Mouse (Mus musculus): ENCODE data around the gene Nudt16l1.

Gene Nudt16l1

GRCm38 (mm10) chr16:4938461-4938860 lies at the start of gene Nudt16l1:
Gene Nudt16l1 (plus strand): TSS chr16:4938761.
- DNase-seq (ENCODE audit: extremely low spot score, low spot score) = no peak

- no peak for DNase-seq (ENCODE audit: extremely low spot score, low spot score)
Measured at GRCm38 (mm10) chr16:4890201-4890709, 48.3 kb upstream of the Nudt16l1 start.

DNA sequence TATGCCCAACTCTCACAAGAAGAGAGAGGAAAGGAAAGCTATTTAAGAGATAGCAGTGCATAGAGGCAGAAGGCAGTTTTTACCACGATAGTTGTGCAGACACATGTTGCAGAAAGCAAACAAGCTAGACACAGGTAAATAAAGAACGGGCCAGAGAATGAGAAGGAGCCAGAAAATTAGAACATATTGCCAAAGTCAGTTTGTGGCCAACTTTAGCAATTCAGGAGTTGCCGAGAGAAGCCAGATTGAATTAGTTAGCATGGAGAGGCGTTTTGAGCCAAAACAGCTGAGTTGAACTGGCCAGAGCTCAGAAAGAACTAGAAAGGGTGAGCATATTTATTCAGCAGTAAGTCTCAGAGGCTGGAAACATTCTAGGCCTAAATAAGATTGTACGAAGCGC lies 46.4 kb upstream of the Nudt16l1 start:
- no peak for DNase-seq (ENCODE audit: extremely low spot score, low spot score)

DNA sequence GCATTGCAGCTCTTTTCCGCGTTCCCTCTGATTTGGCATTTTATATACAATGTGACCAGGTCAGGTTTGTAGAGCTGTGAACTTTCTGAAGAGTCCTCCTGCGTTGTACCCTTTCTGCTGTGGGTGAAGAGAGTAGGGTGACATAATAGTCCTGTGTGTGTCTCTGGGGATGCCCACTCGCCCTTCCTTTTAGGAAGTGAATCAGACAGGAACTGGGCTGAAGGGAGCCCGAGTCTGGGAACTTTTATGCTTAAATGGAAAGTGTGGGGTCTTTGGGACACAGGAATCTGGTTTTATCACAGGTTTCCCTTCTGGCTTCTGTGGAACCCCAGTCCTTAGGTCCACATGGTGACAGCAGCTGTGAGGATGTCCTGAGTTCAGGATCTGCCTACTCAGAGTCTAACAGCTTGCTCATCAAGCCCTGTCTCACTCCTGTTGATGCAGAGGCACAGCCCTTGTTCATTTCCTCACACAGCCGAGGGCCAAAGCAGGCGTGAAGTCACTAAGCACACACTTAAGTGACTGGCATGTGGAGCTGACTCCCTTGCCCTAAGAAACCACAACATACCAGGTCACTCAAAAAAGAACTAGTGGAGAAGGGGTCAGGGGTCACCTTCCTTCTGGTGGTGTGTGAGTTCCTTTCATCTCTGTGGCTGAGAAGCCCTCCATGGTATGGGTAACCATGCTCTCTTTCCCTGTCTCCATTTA lies 44.2 kb upstream of the Nudt16l1 start:
- DNase-seq (ENCODE audit: extremely low spot score, low spot score) = no peak

- DNase-seq (ENCODE audit: extremely low spot score, low spot score) = no peak
Measured at GRCm38 (mm10) chr16:4896249-4897027, 42.1 kb upstream of the Nudt16l1 start.

DNA sequence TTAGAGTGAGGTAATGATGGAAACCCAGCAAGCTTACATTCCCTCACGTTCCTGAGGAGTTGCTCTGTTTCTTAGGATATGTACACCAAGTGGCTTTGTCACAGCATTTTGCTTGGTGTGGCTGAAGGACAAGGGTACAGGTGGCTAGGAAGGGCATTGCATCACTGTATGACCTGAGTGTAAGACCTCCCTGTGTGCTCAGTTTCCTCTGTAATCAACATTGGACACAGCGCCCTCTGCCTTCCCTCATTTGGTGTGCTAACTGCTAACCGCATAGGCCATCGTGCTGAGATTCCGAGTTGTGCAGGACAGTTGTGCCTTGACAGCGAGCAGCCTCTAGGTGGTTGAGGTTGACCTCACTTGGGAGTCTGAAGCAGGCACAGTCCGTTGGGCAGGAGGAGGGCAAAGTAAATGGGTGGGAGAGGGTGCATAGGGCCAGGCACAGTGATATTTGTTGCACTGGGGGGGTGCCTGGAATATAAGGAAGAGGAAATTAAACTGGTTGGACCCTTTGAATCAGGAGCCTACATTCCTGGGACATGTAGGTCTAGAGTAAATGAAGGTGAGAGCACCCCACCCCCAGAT lies 41.3 kb upstream of the Nudt16l1 start:
- DNase-seq (ENCODE audit: extremely low spot score, low spot score) = no peak

- no peak for DNase-seq (ENCODE audit: extremely low spot score, low spot score)
Measured at GRCm38 (mm10) chr16:4898881-4899280, 39.7 kb upstream of the Nudt16l1 start.

- DNase-seq (ENCODE audit: extremely low spot score, low spot score) = no peak
Measured at GRCm38 (mm10) chr16:4899711-4900110, 38.9 kb upstream of the Nudt16l1 start.

DNA sequence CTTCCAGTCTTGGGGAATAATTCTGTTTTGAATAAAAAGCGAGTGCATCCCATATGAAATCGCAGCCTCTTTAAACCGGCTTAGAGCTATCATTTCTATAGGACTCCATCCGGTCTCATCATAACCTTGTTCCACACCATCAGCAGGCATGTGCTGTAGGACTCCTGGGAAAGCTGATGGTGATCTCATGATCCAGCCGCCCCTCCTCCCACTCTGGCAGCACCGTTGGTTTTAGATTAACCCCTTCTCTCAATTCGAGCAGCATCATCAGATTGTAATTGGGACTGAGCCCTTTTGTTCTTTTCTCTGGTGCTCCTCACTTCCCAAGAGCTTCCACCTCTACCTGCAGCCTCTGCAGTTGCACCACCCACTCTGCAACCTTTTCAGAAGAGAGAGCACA lies 37.4 kb upstream of the Nudt16l1 start:
- DNase-seq (ENCODE audit: extremely low spot score, low spot score) = no peak

- DNase-seq (ENCODE audit: extremely low spot score, low spot score) = no peak
Measured at GRCm38 (mm10) chr16:4902390-4902789, 36.2 kb upstream of the Nudt16l1 start.

DNA sequence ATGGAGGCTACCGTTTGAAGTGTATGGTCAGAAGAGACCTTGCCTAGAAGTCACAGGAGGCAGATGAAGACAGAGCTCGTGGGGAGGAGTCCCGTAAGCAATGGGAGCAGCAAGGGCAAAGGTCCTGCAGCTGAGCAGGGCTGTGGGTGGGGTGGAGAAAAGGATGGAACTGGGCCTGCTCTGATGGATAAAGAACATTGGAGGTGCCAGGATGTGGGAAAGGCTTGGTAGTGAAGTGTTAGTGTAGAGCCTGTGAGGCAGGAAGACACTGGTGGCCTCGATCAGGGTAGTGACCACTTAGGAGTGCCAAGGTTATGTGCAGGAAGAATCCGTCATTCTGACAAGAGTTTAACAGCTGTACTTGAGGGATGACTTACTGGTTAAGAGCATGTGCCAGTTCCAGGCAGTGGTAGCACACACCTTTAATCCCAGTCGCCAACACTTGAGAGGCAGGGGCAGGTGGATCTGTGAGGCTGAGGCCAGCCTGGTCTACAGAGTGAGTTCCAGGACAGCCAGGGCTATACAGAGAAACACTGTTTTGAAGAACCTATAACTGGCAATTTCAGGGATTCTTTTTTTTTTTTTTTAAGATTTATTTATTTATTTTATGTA lies 35.0 kb upstream of the Nudt16l1 start:
- DNase-seq (ENCODE audit: extremely low spot score, low spot score) = no peak

DNA sequence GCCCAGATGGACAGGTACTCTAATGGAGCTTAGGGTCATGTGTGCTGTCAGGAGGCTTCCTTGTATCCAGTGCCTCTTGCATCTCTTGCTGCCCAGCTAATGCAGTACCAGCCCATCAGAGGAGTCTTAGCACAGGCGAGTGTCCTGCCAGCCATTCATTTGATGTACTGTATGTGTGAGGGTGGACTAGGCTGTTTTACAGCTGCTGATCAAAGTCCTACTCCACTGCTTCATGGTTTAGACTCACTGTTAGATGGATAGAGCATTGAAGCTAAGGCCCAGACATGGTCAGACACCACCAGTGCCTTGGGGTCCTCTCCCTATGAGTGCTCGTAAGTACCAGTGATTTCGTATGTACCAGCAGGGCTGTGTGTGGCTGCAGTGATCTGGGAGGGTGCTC lies 33.7 kb upstream of the Nudt16l1 start:
- no peak for DNase-seq (ENCODE audit: extremely low spot score, low spot score)

- no peak for DNase-seq (ENCODE audit: extremely low spot score, low spot score)
Measured at GRCm38 (mm10) chr16:4905591-4905990, 33.0 kb upstream of the Nudt16l1 start.

DNA sequence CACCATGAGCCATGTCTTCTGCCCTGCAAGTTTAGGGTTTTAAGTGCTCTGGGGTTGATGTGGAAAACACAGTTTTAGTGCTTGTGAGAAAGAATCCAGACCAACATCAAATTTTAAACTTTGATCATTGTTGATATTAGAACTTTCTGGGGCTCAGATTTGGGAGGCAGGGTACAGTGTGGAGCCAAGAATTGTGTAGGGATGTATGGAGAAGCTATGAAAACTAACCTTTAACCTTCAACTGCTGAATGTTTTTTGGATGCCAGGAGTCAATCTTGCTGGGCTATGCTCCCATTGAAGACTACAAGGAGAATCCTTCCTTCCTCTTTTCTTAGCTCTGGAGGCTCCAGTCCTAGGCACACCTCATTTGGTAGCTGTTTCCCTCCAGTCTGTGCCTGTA lies 32.0 kb upstream of the Nudt16l1 start:
- no peak for DNase-seq (ENCODE audit: extremely low spot score, low spot score)

DNA sequence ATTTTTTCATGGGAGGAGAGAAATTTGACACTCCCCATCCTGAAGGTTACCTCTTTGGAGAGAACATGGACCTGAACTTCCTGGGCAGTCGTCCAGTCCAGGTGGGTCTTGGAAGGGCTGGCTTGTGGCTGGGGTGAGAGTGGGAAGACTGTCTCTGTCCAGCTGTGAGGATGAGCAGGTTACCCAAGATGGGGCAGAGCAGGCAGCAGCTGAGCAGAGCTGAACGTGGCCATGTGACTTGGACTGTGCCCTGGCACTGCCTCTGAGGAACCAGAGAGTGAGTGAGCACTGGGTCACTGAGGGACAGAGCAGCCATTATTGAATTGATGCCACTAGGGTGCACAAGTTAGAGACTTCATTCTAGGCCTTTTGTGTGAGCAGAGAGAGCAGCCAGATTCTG lies 31.2 kb upstream of the Nudt16l1 start:
- no peak for DNase-seq (ENCODE audit: extremely low spot score, low spot score)

DNA sequence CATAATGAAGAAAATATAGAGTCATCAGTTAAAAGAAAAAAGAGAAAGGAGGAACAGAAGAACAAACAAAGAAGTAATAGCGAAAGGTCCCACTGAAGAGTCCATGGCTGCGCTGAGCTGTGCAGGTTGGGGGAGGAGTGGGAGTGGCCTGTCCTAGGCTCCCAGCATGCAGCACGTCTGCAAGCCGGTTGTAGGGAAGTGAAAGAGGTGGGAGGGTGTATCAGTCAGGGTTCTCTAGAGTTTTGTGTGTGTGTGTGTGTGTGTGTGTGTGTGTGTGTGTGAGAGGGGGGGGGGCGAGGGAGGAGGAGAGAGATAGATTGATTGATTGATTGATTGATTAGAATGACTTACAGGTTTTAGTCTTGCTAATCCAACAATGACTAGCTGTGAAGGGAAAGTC lies 30.6 kb upstream of the Nudt16l1 start:
- no peak for DNase-seq (ENCODE audit: extremely low spot score, low spot score)

DNA sequence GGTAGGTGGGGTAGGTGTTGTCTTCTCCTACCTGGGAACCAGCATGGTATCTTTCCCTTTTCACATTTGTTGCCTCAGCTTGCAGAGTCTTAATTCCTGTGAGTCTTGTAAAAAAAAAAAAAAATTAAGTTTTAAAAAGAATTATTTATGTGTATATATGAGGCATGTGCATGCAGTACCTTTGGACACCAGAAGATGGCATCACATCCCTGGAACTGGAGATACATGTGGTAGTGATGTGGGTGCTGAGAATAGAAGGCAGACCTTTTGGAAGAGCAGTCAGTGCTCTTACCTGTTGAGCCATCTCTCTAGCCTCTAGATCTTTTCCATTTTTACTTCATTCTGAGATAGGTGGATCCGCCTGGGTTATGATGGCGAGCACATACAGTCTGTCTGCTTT lies 28.8 kb upstream of the Nudt16l1 start:
- no peak for DNase-seq (ENCODE audit: extremely low spot score, low spot score)

GRCm38 (mm10) chr16:4910758-4911157 lies 27.8 kb upstream of the Nudt16l1 start:
- no peak for DNase-seq (ENCODE audit: extremely low spot score, low spot score)

- no peak for DNase-seq (ENCODE audit: extremely low spot score, low spot score)
Measured at GRCm38 (mm10) chr16:4912074-4912648, 26.4 kb upstream of the Nudt16l1 start.

- DNase-seq (ENCODE audit: extremely low spot score, low spot score) = no peak
Measured at GRCm38 (mm10) chr16:4912907-4913782, 25.4 kb upstream of the Nudt16l1 start.

Data from neural tube, embryonic 10.5 days (tissue).